Mouse (Mus musculus) liver, embryonic 12.5 days (tissue): ENCODE results near the gene Ccr1. TPM values are rescaled to one million over a fixed set of nuclear protein-coding genes. Genes with fewer than 3 reads are reported as not detected.
A peak's percentile ranks its signal among the peaks of the same experiment; 100 is the strongest.

Experiments used
- ATAC-seq: fragments of 200-750 bp; cut with Nextera tagmentation; 2 replicates; pipeline ENCODE4 v1.8.0; 2017; ENCODE audit warnings: moderate number of reproducible peaks, mild to moderate bottlenecking, moderate library complexity
- H3K27ac ChIP-seq: fragments of 300-500 bp; sonication (generic); 2 replicates; pipeline ENCODE4 v1.5.1; 2016; ENCODE audit warnings: mild to moderate bottlenecking
- H3K27me3 ChIP-seq: fragments of 300-500 bp; sonication (generic); replicated peaks from 2 replicates; pipeline ENCODE4 v1.6.1; 2016; ENCODE audit warnings: mild to moderate bottlenecking, moderate library complexity
- H3K36me3 ChIP-seq: fragments of 300-500 bp; sonication (generic); 2 replicates; pipeline ENCODE4 v1.6.1; 2016; ENCODE audit warnings: mild to moderate bottlenecking, moderate library complexity
- H3K4me1 ChIP-seq: fragments of 300-500 bp; sonication (generic); 2 replicates; pipeline ENCODE4 v1.6.1; 2016
- H3K4me2 ChIP-seq: fragments of 300-500 bp; sonication (generic); 2 replicates; pipeline ENCODE4 v1.6.1; 2016; ENCODE audit warnings: mild to moderate bottlenecking, moderate library complexity
- H3K4me3 ChIP-seq: fragments of 300-500 bp; sonication (generic); 2 replicates; pipeline ENCODE4 v1.5.1; 2016; ENCODE audit warnings: mild to moderate bottlenecking, moderate library complexity
- H3K9ac ChIP-seq: fragments of 300-500 bp; sonication (generic); 2 replicates; pipeline ENCODE4 v1.6.1; 2016; ENCODE audit warnings: mild to moderate bottlenecking, moderate library complexity
- H3K9me3 ChIP-seq: fragments of 300-500 bp; sonication (generic); replicated peaks from 2 replicates; pipeline ENCODE4 v1.6.1; 2016; ENCODE audit warnings: mild to moderate bottlenecking, moderate library complexity
- WGBS: fragments of 180-500 bp; shearing (Covaris S2); methylation state at CpG from one replicate; pipeline ENCODE4 v1.1.7; 2016; ENCODE audit not compliant: insufficient replicate concordance; 5-methylcytosine and 5-hydroxymethylcytosine counted together
- polyA plus RNA-seq: library from polyadenylated mRNA; unstranded; fragments of >200 nt; fragmentation: Nextera tagmentation; extraction: Ambion mirVana; gene quantifications from 2 replicates; pipeline ENCODE4 v1.2.1, GENCODE M21; 2016

The Ccr1 gene
- polyA plus RNA-seq, 1 experiment from 2014 or later, result 1.4 TPM

DNA sequence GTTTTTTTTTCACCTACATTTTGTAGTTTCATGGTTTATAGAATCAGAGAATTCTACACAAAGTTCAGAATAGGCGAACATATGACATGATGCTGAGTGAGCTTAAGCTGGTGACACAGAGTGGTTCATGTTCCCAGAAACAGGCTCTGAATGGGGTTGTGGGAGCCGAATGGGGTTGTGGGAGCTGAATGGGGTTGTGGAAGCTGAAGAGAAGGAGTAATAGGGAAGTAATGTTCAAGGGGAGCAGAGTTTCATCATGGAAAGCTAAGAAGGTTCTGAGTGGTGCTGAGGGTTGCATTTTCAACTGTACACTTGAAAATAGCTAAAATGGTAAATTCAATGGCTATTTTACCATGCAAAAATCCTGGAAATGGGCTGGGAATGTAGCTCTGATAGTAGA lies 19.1 kb downstream of the Ccr1 start:
- ATAC-seq, result no peak
- H3K4me2 ChIP-seq, result no peak overlapping the region
- no peaks in the 10 kb centered on the region for H3K9me3 ChIP-seq
- no peak overlapping the region for H3K4me3 ChIP-seq
- 54% methylated on average over 2 of the region's 2 CpGs for WGBS
- no peaks in the 10 kb centered on the region for H3K27me3 ChIP-seq
- no peak overlapping the region for H3K27ac ChIP-seq
- no peaks in the 10 kb centered on the region for H3K36me3 ChIP-seq
- H3K9ac ChIP-seq, result no peak overlapping the region
- peaks cover 15% of the 10 kb centered on the region for H3K4me1 ChIP-seq

DNA sequence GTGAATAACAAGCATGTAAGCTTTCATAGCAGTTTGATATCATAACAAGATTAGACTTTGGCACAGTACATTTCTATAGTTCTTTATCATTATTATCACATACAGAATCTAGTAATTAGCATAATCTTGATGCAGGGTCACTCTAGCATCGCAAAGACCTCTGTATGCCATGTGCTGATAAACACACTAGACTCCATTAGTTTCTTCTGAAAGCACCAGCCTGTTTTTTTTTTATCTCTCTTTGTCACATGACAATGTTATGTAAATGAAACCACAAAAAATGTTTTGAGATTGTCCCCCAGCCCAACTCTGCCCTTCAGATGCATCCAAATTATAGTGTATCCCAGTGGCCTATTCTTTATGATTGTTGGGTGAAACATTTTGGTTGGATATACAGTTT lies 20.7 kb downstream of the Ccr1 start:
- Histone ChIP-seq H3K4me1 (peaks cover 15% of the 10 kb centered on the region), H3K27me3 (no peaks in the 10 kb centered on the region), H3K36me3 (no peaks in the 10 kb centered on the region), H3K27ac (no peak overlapping the region), H3K9me3 (no peaks in the 10 kb centered on the region), H3K4me2 (no peak overlapping the region), H3K9ac (no peak overlapping the region), H3K4me3 (no peak overlapping the region)
- 18% methylated on average over 1 of the region's 1 CpGs for WGBS
- ATAC-seq, result peak; percentile 60

DNA sequence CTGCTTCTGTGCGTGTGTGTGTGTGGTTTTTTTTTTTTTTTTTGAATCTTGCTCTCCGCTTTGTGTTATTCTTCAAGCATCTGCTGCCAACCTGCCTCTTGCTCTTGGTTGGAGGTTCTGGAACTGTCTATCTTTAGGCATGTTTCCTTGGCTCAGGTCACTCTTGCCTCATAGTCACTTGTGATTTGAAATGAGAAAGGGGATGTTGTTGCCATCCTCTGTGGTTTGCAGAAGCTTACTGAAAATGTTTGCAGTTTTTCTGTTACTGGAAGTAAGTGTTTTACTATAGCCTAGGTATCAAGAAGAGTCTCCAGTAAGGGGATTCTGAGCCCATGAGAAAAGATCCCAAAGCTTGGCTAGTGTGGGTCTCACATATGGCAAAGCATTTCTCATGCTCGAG lies 26.5 kb downstream of the Ccr1 start:
- Histone ChIP-seq H3K27ac (no peak overlapping the region), H3K4me1 (0 out of 2 replicates have a peak, but pooled peaks cover 6% of the 10 kb centered on the region), H3K4me3 (no peak overlapping the region), H3K36me3 (no peaks in the 10 kb centered on the region), H3K27me3 (no peaks in the 10 kb centered on the region), H3K9ac (no peak overlapping the region), H3K4me2 (no peak overlapping the region), H3K9me3 (no peaks in the 10 kb centered on the region)
- no peak for ATAC-seq
- 82% methylated on average over 3 of the region's 3 CpGs for WGBS

DNA sequence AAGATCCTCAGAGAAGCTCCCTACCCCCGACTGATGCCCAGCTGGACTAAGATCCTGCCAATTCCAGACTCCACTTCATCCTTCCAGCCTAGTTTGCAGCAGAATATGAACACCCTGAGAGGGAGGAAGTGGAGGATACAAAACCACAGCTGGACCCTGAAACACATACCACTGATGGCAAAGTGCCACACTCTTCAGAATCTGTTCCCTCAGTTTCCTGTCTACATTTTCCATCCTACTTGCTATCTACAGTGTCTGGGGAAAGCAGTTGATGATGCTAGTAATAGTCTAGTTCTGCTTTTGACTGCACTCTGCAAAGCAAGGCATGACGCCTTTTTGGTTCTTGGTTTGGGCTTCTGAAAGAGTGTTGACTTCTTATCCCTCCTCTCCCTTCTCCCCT lies 27.2 kb downstream of the Ccr1 start:
- Histone ChIP-seq H3K9ac (no peak overlapping the region), H3K27ac (peak overlapping the region; percentile 42), H3K4me3 (no peak overlapping the region), H3K9me3 (no peaks in the 10 kb centered on the region), H3K36me3 (no peaks in the 10 kb centered on the region), H3K4me1 (0 out of 2 replicates have a peak, but pooled peaks cover 6% of the 10 kb centered on the region), H3K4me2 (no peak overlapping the region), H3K27me3 (no peaks in the 10 kb centered on the region)
- peak; percentile 30; the same call in 1 of the 2 replicates for ATAC-seq
- WGBS, result 55% methylated on average over 2 of the region's 2 CpGs

DNA sequence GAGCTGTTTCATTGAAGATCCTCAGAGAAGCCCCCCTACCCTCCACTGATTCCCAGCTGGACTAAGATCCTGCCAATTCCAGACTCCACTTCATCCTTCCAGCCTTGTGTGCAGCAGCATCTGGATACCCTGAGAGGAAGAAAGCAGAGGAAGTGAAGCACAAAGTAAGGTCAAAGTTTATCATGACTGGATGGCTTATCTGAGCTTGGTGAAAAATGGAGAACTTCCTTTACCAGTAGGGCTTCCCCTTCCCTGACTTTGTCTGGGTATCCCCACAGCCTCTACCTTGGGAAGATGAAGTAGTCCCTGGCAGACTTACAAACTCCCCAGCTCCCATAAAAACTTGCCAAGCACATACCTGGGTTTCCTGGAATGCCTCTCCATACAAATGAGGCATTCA lies 27.9 kb downstream of the Ccr1 start:
- H3K27ac ChIP-seq, result no peak overlapping the region
- ATAC-seq, result no peak

DNA sequence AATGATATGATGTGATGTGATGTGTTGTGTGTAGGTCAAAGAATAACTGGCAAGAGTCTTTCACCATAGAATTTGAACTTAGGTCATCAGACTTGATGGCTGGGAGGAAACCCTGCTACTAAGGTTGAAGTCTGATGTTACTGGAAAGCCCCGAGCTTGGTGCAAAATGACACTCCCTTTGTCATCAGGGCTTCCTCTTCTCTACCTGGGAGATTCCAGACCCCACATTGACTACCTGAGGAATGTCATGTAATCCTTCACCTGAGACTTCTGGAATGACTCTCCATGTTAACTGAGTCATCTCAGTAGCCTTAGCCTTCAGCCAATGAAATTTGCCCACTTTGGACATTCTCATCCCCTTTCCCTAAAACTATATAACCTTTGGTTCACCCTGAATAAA lies 28.3 kb downstream of the Ccr1 start:
- Histone ChIP-seq H3K9ac (no peak overlapping the region), H3K4me1 (0 out of 2 replicates have a peak, but pooled peaks cover 6% of the 10 kb centered on the region), H3K4me3 (no peak overlapping the region), H3K36me3 (no peaks in the 10 kb centered on the region), H3K4me2 (no peak overlapping the region), H3K27ac (no peak overlapping the region), H3K27me3 (no peaks in the 10 kb centered on the region), H3K9me3 (no peaks in the 10 kb centered on the region)
- ATAC-seq, result no peak
- WGBS, result 41% methylated on average over 1 of the region's 1 CpGs

More for the DNA sequence above, 27.9 kb downstream of the Ccr1 start:
- Histone ChIP-seq H3K4me2 (no peak overlapping the region), H3K9me3 (no peaks in the 10 kb centered on the region), H3K4me3 (no peak overlapping the region), H3K4me1 (0 out of 2 replicates have a peak, but pooled peaks cover 6% of the 10 kb centered on the region), H3K9ac (no peak overlapping the region), H3K36me3 (no peaks in the 10 kb centered on the region), H3K27me3 (no peaks in the 10 kb centered on the region)

DNA sequence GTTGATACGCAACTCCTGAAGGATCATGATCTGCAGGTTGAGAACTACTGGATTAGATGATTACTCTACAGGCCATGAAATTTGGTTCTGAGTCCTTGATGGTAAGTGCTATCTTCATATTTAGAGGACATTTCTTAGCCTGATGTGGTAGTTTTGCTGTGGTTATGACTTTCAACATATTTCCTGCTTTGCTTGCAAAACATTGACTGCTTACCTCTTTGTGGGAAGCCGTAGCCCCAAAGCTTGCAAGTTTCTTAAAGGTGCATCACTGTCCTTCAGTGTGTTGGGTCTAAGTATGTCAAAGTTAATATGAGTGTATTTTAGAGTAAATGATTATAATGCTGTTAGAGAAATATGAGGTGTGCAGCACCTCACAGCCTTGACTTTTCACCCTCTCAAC lies 30.5 kb downstream of the Ccr1 start:
- no peak overlapping the region for H3K9ac ChIP-seq
- H3K27ac ChIP-seq, result no peak overlapping the region
- H3K27me3 ChIP-seq, result no peaks in the 10 kb centered on the region

DNA sequence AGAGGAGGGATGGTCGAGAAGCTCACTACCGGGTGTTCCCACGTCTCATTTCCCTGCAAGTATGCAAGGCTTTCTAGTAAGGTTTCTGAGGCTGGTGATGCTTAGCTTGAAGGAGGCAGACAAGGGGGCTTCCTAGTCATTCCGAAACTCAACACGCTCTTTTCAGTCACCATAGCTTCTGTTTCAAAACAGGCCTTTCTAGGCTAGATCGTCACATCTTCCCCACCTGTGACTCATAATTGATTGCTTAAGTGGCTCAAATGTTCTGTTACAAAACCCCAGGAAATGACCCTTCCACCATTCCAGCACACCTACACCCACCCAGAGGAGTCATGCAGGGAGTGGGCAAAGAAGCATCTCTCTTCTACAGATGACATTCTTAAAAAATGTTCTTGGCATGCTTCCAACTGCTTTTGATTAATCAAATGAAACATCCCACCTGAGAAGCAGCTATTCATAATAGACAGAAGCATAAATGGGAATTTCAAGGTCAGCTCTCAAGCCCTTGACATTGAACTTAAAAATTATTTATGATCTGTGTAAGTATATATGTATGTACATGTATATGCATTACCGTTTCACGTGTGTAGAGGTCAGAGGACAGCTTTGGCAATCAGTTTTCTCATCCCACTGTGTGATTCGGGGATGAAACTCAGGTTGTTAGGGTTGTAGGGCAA lies 31.8 kb downstream of the Ccr1 start:
- Histone ChIP-seq H3K4me3 (no peak overlapping the region), H3K9ac (no peak overlapping the region), H3K27me3 (no peaks in the 10 kb centered on the region), H3K4me2 (no peak overlapping the region), H3K36me3 (no peaks in the 10 kb centered on the region), H3K4me1 (peaks cover 22% of the 10 kb centered on the region), H3K9me3 (no peaks in the 10 kb centered on the region), H3K27ac (no peak overlapping the region)
- no peak for ATAC-seq
- 75% methylated on average over 9 of the region's 9 CpGs for WGBS

More for the DNA sequence above, 30.5 kb downstream of the Ccr1 start:
- Histone ChIP-seq H3K36me3 (no peaks in the 10 kb centered on the region), H3K4me3 (no peak overlapping the region), H3K9me3 (no peaks in the 10 kb centered on the region), H3K4me2 (no peak overlapping the region), H3K4me1 (peaks cover 9% of the 10 kb centered on the region; the same call in 1 of the 2 replicates)
- no peak for ATAC-seq
- 75% methylated on average over 2 of the region's 2 CpGs for WGBS

DNA sequence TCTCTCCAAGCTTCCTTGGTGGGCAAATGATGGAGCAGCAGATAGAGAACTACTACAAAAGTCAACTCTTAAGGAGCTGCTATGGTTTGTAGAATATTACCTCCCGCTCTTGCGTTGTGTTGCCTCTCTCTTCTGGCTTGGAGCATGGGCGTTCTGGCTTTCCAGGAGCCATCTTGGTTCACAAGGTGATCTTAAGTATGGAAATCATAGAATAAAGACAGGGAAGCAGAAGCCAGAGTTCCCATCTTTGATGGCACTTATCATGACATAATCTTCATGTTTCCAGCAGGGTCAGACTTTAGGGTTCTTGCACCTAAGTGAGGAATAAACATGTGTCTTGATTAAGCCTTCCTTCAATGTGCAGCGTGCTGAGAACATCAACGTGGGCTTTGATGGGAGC lies 32.7 kb downstream of the Ccr1 start:
- H3K27ac ChIP-seq, result no peak overlapping the region
- no peaks in the 10 kb centered on the region for H3K36me3 ChIP-seq
- WGBS, result 81% methylated on average over 5 of the region's 5 CpGs
- H3K9ac ChIP-seq, result no peak overlapping the region
- H3K4me2 ChIP-seq, result no peak overlapping the region
- peaks cover 27% of the 10 kb centered on the region for H3K4me1 ChIP-seq
- no peak for ATAC-seq
- no peaks in the 10 kb centered on the region for H3K27me3 ChIP-seq
- H3K4me3 ChIP-seq, result no peak overlapping the region
- no peaks in the 10 kb centered on the region for H3K9me3 ChIP-seq

DNA sequence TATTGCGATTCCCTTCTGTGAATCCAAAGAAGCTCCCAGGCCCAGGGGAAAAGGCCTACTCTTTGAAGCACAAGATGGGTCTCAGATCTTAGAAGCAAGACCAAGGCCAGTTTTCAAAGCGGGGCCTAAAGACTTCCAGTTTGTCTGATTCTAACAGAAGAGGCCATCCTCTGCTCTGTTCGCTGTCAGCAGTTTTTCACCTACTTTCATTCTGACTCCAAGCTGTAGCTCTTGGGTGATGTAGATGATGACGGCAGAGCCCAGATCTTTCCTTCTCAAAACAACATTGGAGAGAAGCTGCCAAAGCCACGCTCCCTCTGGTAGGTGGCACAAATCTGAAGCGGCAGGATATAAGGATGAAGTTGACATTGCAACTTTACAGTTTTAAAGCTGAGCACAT lies 33.1 kb downstream of the Ccr1 start:
- Histone ChIP-seq H3K4me3 (no peak overlapping the region), H3K27ac (no peak overlapping the region), H3K4me2 (no peak overlapping the region), H3K36me3 (no peaks in the 10 kb centered on the region), H3K9me3 (no peaks in the 10 kb centered on the region), H3K4me1 (peaks cover 30% of the 10 kb centered on the region), H3K9ac (no peak overlapping the region), H3K27me3 (no peaks in the 10 kb centered on the region)
- WGBS, result 83% methylated on average over 6 of the region's 6 CpGs
- ATAC-seq, result no peak

DNA sequence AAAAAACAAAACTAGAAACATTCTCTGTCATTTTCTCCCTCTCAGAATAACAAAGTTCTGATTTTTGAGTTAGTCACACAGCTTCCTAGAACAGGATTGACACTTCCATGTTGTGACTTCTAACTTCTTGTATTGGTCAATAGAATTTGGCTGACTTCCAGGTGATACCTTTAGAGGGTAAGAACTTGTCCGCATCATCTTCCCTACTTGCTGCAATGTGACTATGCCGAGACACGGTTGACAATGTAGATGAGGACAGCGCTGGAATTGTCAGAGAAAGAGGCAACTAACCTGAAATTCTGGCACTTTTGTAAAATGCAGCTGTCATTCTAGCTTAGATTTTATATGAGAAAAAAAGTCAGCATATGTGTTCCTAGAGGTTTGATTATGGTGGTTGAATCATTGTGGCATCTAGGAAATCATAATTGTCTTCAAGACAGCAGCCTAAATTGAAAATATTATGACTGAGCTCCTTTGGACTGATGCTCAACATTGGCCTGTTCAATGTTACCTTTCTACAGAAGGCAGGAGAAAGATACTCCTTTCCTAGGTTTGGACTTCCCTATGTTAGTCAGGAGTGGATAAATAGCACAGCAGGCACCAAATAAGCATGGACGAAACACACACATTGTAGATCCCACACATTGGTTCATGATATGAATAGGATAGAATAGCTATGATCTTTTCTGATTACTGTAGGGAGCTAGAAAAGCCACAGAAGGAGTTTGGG lies 34.6 kb downstream of the Ccr1 start:
- Histone ChIP-seq H3K27ac (no peak overlapping the region), H3K4me1 (peaks cover 43% of the 10 kb centered on the region), H3K36me3 (no peaks in the 10 kb centered on the region), H3K27me3 (no peaks in the 10 kb centered on the region), H3K4me2 (no peak overlapping the region), H3K9ac (no peak overlapping the region), H3K4me3 (no peak overlapping the region), H3K9me3 (no peaks in the 10 kb centered on the region)
- 83% methylated on average over 5 of the region's 5 CpGs for whole genome bisulfite sequencing
- no peak for ATAC-seq

DNA sequence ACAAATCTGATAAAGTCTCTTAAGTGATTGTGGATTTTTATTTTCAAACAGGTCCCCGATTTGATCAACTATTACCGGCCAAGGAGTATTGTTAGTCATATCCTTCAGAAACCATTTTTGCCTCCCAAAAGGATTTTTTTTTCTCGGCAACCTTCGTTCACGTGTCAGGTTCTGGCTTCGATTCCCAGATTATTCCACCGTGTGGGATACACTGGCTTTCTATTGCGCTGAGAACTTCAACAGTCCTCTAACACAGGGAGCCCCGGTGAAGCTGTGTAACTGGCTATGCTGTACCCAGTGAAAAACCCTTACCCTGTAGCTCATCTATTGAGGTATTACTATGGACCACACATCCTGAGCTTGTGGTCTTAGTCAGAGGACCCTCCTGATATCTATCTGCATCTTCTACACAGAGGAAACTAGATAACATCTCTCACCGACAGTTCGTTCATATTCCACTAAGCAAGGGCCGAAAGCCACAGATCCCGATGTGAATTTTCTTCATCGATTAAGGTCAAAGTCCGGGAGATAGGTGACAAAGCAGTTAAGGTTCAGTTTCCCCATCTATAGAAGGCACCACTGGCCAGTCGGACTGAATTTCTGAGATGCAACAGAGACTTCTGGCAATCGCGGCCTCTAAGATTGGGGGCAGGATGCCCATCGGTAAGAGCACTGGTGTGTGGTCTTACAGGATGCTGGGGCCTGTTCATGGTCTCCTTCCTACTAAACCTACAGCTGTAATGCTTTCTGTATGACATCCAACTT lies 35.4 kb downstream of the Ccr1 start:
- no peak for ATAC-seq
- Histone ChIP-seq H3K4me3 (no peak overlapping the region), H3K4me1 (peaks cover 51% of the 10 kb centered on the region), H3K36me3 (no peaks in the 10 kb centered on the region), H3K9me3 (no peaks in the 10 kb centered on the region), H3K9ac (no peak overlapping the region), H3K27me3 (no peaks in the 10 kb centered on the region), H3K27ac (0 out of 2 replicates have a peak overlapping the region, but pooled peaks have one; percentile 61), H3K4me2 (no peak overlapping the region)
- 74% methylated on average over 19 of the region's 19 CpGs for WGBS
